Mouse (Mus musculus): Measurements from ENCODE around the gene Tank.
A peak's percentile ranks its signal among the peaks of the same experiment; 100 is the strongest.

Gene Tank

DNA sequence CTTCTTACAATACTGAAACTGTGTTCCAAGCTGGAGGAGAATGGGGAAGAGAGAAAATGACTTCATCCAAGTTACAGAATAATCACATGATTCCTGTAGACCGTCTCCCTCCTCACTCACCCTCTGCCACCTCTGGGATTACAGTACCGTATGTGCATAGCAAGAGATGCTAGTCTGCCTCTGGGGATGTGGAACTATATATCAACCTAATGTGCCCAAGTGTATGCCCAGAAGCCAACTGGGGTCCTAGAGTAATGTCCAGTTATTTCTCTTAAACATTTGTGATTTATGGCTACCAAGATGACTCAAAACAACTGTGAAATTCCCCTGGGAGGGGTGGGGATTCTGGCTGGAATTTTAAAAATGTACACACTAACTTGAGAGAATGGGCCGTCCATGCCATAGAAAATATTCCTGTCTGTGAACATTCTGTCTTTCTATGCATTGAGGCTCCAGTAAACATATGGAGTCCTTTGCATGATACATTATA, 1.2 kb downstream of the Tank start:
- ATAC-seq (ENCODE audit: insufficient number of reproducible peaks, low FRiP score, low TSS enrichment) = no peak

DNA sequence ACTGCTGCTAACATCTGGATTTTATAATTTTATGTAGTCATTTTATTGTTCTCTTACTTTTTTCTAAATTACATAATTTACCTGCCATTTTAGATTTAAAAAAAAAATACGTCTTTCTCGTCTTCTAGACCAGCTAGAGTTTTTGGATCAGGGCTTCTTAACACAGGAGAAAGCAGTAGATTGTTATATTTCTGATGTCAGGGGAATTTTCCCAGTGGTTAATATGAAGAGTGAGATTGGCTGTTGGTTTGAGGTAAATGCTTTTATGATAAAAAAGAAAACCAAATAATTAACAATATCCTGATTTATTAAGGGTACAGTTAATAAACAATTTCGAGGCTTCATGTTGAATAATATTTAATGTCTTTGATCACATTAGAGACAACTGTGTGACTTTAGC, 1.7 kb downstream of the Tank start:
- no peak for ATAC-seq (ENCODE audit: insufficient number of reproducible peaks, low FRiP score, low TSS enrichment)

DNA sequence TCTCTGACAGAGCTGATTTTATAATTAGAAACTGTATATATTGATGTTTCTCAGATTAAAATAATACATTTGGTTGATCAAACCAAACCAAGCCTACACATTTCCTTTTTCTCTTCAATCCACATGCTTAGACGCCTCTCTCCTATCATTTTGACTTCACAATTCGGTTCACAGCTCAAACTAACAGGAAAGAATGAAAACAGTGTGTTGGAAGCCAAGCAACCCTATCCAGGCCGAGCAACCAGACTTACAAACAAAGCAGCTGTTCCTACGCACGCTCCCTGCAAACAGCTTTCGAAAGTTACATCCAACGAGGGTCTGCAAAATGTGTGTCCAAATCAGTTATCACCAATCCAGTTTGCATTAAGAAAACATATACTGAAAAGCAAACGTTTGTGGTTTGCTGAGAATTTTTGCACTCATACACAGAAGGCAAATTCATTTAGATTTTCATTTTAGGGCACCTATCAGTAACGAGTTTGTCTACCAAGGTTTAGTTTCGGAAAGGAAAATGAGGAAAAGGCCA, 2.2 kb downstream of the Tank start:
- no peak for ATAC-seq (ENCODE audit: insufficient number of reproducible peaks, low FRiP score, low TSS enrichment)

DNA sequence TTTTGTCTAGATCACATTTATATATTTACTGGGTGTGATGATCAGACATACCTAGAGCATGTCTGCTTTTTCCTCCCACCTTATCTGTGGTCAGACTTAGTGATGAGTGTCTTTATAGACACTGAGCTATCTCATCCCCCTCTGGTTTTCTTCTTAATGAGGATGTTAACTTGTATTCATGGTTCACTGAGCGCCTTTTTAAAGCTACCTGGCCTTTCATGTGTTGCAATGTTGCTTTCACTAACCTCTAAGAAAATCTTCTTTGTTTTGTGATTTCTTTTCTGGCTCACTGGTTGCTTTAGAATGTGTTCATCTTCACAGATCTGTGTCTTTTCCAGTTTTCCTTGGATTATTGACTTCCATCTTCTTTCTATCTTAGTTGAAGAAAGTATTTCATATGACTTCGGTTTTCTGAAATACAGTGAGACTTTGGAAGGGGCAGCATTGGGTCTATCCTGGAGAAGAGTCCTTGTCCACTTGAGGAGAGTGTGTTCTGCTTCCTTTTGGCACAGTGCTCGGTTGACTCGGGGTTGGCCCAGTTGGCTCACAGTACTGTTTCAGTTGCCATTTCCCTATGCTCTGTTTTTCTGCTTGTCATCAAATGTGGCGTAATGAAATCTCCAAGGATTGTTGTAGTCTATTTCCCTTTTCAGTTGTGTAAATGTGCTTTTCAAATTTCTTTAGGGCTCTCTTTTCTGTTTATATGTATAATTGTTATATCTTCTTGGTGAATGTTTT, 4.4 kb downstream of the Tank start:
- ATAC-seq (ENCODE audit: insufficient number of reproducible peaks, low FRiP score, low TSS enrichment) = no peak

DNA sequence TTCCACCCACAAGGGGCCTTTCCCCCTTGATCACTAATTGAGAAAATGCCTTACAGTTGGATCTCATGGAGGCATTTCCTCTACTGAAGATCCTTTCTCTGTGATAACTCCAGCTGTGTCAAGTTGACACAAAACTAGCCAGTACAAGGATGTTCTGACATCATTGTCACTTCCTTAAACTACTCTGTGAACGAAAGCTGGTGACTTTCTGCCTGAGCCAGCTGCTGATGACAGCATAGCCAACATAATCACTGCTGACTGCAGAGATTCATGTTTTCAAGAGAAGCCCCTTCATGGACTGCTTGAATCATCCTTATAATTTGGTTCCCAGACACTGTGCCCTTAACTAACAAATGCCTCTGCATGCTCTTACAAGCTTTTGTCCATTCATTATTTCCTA, 7.1 kb downstream of the Tank start:
- ATAC-seq (ENCODE audit: insufficient number of reproducible peaks, low FRiP score, low TSS enrichment) = no peak

DNA sequence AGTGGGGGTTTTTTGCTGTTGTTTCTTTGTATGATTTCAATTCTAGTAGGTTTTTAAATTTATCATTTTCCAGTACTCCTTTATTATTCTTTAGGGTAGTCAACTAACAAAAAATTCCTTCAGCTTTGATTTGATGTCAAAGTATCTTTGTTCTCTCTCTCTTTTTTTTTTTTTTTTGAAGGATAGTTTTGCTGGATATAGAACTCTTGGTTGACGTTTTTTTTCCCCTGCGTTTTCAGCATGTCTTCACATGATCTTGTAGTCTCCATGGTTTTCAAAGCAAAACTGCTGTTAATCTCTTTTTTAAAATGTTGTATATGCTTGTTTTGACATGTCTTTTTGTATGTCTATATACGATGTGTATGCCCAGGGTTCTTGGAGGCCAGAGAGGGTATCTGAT, 7.8 kb downstream of the Tank start:
- ATAC-seq (ENCODE audit: insufficient number of reproducible peaks, low FRiP score, low TSS enrichment) = no peak

DNA sequence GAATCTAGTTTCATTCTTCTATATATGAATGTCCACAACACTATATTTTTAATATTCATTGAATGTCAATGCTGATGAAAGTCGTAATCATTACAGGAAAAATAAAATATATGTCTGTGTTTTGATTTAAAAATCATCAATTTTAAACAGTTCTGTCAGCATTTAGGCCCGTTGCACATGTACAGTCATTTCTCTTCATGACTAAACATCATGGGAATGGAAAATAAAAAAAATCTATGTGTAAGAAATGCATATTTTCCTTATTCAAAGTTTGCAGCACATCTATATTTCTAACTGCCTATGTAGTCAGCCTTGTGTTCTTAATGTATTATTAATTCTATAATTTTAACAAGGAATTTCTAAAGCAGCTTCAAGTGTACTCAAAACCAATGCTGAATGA, 12.4 kb downstream of the Tank start:
- ATAC-seq (ENCODE audit: insufficient number of reproducible peaks, low FRiP score, low TSS enrichment) = no peak

DNA sequence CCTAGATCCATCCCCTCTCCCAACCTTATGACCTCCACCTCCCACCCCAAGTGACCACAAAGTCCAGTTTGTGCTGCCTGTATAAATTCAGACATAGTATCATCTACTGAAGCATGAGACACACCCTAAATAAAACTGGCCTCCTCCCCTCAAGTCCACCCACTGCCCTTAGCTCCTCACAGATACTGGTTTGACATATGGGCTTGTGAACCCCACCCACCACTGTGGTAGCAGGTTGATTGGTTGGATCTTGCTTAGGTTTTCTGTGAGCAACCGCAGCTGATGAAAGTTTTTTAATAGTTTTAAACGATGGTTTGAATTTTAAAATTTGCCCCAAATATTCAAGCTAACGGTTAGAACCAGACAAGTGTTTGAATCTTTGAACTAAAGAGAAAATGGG, 13.7 kb downstream of the Tank start:
- no peak for ATAC-seq (ENCODE audit: insufficient number of reproducible peaks, low FRiP score, low TSS enrichment)

DNA sequence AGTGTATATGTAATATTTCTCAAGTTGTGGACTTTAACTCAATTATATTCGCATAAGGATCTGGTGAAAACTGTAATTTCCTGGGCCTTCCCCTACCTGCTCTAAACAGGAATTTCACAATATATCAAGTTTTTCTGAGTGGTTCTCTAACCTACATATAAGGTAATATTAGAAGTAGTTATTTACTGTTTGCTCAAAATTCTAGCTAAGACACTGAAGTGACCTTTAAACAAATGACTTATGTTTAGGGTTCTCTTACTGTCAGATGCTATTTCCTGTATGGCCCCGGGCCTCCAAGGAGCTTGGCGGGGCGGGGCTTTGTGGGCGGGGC, 14.3 kb downstream of the Tank start:
- no peak for ATAC-seq (ENCODE audit: insufficient number of reproducible peaks, low FRiP score, low TSS enrichment)

DNA sequence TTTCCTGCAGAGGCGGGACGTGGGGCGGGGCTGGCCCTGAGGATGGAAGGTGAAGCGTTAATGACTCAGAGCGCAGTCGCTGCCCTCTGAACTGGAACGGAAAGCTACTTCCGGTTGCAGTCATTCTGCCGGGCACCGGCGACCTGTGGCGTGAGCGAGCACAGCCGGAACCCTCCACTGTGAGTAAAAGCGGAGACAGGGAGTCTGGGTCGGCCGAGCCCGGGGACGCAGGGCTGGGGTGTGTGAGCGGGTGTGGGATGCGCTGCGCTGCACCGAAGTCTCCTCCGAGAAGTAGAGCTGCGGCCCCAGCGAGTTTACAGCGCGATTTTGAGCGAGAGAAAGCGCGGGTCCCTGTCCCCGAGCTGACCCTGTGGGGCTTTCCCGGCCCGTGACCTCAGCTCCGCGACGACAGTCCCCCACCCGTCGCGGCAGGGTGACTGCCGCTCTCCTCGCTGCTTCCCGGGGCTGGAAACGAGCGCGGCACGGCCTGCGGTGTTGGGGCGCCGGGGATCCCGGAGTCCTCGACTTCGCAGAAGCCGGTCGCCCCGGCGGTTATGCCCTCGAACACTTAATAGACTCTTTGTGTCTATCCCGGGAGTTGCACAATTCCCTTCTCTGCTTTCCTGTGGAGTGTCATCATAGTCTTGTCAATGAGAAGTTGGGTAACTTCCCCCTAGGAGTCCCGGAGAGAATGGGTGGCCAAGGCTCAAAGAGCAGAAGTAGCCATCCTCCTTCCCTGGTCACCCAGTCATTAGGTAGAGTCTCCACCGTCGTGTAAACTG, 14.8 kb downstream of the Tank start:
- ATAC-seq (ENCODE audit: insufficient number of reproducible peaks, low FRiP score, low TSS enrichment) = peak; percentile 97

DNA sequence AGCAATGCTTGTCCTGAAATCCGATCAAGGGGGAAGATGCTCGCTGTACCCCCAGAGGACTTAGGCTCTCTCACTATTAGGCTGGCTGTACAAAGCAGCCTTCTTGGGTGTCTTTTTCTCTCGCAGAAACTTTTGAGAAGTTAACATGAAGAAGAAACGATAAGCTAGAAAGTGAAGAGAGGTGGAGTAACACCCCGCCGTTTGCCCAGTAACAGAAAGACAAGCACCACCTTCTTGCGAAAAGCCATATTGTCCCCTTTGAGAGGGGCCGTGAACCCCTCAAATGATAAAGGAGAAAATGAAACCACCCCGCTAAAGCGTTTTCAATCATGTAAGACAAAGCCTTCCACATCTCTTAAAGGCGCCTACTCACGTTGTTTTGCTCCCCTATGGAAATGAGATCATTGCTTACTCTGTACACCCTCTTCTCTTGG, 15.5 kb downstream of the Tank start:
- no peak for ATAC-seq (ENCODE audit: insufficient number of reproducible peaks, low FRiP score, low TSS enrichment)

DNA sequence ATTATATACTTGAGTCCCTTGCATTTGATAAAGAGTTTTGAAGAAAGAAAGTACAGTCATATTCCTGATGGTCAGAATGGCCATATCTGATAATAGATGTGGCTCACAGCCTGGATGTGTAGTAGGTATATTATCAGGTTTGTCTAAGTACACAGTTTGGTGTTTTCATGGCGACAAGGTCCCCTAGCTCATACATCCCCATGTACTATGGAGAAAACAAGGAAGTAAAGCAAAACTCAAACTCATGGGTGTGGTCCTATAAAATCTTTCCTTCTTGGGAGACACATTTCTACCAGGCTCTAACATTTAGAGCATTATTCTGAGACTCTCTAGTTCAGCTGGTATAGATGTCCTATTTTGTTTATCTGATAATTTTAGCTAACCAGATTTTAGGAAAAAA, 21.3 kb downstream of the Tank start:
- no peak for ATAC-seq (ENCODE audit: insufficient number of reproducible peaks, low FRiP score, low TSS enrichment)

DNA sequence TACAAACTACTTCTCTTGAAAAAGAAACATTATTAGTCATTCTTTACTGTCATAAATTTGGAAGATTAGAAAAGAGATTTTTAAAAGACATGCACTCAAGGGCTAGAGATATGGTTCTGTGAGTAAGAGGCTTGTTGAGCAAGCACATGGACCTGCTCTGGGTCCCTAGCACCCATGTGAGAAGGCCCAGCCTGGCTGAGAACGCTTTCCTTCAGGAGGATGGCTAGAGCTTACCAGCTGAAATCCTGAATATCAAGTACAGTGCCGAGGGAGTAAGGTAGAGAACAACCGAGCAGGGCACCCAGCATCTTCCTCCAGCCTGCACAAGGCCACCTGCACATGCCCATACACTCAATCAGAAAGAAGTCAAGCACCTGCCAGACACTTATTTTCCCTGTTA, 25.1 kb downstream of the Tank start:
- ATAC-seq (ENCODE audit: insufficient number of reproducible peaks, low FRiP score, low TSS enrichment) = no peak

DNA sequence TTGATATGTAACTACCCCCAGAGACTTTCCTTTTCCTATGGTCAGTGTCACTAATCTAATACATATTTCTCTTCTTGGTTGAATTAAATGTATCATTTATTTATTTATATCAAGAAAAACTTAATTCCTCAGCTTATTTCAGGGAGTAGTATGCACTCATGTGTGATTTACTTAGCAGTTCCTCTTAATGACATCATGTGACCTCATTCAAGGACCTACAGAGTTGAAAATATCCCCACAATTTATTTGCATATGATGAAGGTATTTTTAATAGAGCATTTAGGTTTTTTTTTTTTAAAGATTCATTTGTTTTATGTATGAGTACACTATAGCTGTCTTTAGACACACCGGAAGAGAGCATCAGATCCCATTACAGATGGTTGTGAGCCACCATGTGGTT, 28.6 kb downstream of the Tank start:
- ATAC-seq (ENCODE audit: insufficient number of reproducible peaks, low FRiP score, low TSS enrichment) = no peak

DNA sequence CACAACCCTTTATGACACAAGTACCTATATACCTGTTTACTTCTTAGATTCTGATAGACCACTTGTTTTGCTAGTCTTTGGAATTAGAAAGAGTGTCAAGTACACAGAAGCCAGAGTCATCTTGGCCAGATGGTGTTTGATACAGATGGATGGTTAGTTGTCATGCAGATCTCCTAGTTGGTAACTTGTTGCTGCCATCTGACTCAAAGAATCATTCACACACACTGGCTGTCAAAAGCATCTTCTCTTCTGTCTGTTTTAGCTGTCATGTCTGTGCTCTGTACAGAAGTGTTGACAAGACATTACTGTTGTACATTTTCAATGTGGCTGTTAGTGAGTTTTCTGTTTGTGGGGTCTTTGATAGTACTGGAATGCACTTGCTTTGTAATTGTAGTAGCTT, 45.6 kb downstream of the Tank start:
- ATAC-seq (ENCODE audit: insufficient number of reproducible peaks, low FRiP score, low TSS enrichment) = no peak

DNA sequence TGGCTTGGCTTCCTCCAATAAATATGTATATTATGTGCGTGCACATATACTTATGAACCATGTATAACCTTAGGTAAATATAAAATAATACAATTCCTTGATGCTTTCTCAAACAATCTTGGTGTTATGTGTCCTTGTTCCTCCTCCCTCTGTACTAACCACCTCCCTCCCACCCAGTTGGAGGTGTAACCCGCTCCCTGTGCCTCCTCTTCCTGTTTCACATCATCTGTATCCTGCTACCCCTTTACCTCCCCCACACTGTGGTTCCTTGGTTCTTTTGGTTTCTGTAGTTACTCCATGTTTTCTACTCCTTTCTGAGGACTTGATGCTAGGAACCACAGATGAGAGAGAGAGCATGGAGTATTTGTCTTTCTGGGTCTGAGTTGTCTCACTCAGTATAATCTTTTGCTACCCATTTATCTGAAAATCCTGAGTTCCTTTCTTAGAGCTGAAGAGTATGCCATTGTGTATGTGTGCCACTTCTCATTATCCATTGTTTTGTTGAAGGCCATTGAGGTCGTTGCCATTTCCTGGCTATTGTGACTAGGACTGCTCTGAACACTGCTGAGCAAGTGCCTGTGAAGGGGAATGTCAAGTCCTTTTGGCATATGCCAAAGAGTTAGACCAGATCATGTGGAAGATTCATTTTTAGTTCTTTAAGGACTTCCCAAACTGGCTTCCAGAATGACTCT, 52.6 kb downstream of the Tank start:
- ATAC-seq (ENCODE audit: insufficient number of reproducible peaks, low FRiP score, low TSS enrichment) = no peak

DNA sequence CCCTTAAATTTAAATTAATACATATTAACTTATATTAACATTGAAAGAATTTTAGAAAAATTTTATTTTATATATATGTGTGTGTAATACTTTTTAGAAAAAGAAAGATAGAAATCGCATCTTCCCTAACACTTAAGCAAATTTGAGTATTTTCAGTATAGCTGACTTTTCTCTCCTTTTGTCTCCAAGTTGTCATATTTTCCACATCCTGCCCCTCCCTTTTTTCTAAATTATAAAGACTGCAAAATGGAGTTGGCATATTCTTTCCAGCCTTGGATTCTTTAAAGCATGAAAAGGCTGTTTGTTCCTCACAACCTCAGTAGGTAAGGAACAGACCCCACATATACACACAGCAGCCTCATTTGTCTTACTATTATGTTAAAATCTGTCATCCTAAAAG, 56.7 kb downstream of the Tank start:
- ATAC-seq (ENCODE audit: insufficient number of reproducible peaks, low FRiP score, low TSS enrichment) = no peak

DNA sequence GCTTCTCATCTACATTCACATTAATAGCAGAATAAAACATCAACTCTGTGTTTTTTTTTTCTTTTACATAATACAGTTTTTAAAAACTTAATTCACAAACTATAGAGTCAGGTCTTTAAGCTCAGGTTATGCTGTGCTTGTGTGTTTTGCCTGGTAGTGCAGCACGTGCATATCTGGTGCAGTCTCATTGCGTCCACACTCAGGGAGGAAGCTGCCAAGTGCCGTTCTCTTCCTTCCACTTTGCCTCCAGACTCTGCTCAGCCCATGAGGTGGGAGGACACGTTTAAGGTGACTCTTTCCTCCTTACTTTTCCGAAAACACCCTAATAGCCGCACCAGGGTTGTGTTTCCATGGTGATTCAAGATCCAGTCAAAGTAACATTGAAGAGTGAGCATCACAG, 59.8 kb downstream of the Tank start:
- no peak for ATAC-seq (ENCODE audit: insufficient number of reproducible peaks, low FRiP score, low TSS enrichment)

DNA sequence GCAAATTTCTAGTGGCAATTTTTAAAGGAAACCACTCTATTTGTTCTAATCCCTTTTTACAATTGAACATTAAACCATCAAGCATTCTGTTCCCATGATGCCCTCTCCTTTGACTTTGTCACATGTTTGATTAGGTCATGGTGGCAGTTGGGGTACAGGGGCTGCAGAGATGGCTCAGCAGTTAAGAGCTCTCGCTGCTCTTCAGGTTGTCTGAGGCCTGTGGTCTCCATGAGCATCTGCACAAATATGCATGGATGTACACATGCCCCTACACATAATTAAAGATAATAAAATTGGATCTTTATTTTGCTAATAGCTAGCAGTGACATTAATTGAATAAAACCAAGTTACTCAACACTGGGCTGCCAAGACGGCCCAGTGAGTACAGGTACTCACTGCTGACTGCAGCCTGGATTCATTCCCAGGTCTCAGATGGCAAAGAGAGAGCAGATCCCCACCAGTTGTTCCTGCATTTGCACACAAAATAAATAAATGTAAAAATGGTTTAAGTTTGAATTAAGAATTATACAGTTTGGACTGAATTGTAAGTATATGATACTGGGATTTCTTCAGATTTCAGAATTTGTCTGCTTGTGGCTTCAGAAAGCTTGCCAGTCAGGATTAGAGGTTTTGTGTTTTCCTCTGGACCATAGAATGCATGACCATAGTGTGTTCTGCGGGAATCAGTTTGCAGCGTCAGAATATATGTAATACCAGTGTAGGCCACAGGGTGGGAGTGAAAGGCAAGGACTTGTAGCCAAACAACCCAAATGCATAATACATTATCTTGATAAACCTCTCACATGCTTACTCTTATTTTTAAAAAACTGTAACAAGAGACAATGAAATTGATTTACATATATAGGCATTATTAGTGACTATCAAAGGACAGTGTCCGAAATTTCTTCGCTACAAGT, 64.3 kb downstream of the Tank start:
- peak; percentile 81 for ATAC-seq (ENCODE audit: insufficient number of reproducible peaks, low FRiP score, low TSS enrichment)

DNA sequence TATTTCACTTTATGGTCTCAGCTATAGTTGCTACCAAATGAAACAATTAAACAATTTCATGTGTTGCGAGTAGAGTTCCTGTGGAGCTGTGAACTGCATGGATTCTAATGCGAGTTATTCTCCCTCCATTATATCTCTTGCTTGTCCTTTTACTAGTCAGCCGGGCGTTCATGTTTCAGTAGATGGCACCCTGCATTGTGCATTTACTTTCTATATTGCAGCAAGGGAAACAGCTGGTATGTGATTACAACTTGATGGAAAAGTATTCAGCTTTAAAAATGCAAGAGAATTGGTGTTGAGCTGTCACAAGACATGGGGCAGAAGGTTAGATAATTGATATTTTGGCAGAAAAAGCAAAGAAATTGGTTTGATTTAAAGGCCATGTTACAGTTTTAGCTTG, 72.8 kb downstream of the Tank start:
- ATAC-seq (ENCODE audit: insufficient number of reproducible peaks, low FRiP score, low TSS enrichment) = no peak

Measured in cerebellum, adult (tissue).